Mouse (Mus musculus): Measurements from ENCODE around the gene Tanc1.

- TF ChIP-seq GATA1 (IDR thresholded peaks at IDR 0.05; ENCODE audit: low read length) (no peak), TAL1 (IDR thresholded peaks at IDR 0.05; ENCODE audit: low read length) (no peak)
These were observed 12.9 kb upstream of the Tanc1 start for GRCm38 (mm10) chr2:59598894-59599293.
